Mouse (Mus musculus) adrenal gland, postnatal 25 days (tissue): ENCODE results near the gene Gfod2. TPM values are rescaled to one million over a fixed set of nuclear protein-coding genes. Genes with fewer than 3 reads are reported as not detected.

ENCODE experiments used
- total RNA-seq: library from RNA; stranded (reverse); gene quantifications from 2 replicates; pipeline ENCODE4 v1.2.3, GENCODE M21; 2021

The Gfod2 gene
- total RNA-seq, 1 experiment from 2014 or later = 9.3 TPM

Other genes with a start within 250 kb of the Gfod2 start
- gene Hsd11b2, start 239.9 kb downstream of the Gfod2 start, total RNA-seq = 0.15 TPM in 1 of 2 replicates, not detected in the other
- gene Atp6v0d1, start 192.6 kb downstream of the Gfod2 start, total RNA-seq = 108 and 110 TPM in 2 replicates
- 27.7 and 33.5 TPM in 2 replicates for gene Ripor1, start 153.4 kb downstream of the Gfod2 start, total RNA-seq
- 61.5 and 74.2 TPM in 2 replicates for gene Ctcf, start 122.1 kb downstream of the Gfod2 start, total RNA-seq
- 1.2 TPM in 1 of 2 replicates, not detected in the other for gene Agrp, start 121.3 kb downstream of the Gfod2 start, total RNA-seq
- 1.4 and 2.4 TPM in 2 replicates for gene Carmil2, start 72.4 kb downstream of the Gfod2 start, total RNA-seq
- 20.9 and 26.3 TPM in 2 replicates for gene Acd, start 57.6 kb downstream of the Gfod2 start, total RNA-seq
- gene Pard6a, start 57.5 kb downstream of the Gfod2 start, total RNA-seq = 10.1 and 10.4 TPM in 2 replicates
- not detected in 2 replicates for gene 4933405L10Rik, start 51.0 kb downstream of the Gfod2 start, total RNA-seq
- 4.0 and 7.7 TPM in 2 replicates for gene Enkd1, start 50.5 kb downstream of the Gfod2 start, total RNA-seq
- gene Ranbp10, start 68.7 kb upstream of the Gfod2 start, total RNA-seq = 25.4 and 29.5 TPM in 2 replicates
- gene Tsnaxip1, start 69.1 kb upstream of the Gfod2 start, total RNA-seq = not detected in 2 replicates
- 7.5 and 9.2 TPM in 2 replicates for gene Cenpt, start 94.6 kb upstream of the Gfod2 start, total RNA-seq
- 38.0 and 40.1 TPM in 2 replicates for gene Thap11, start 96.5 kb upstream of the Gfod2 start, total RNA-seq
- 36.3 and 56.0 TPM in 2 replicates for gene Nutf2, start 101.9 kb upstream of the Gfod2 start, total RNA-seq
- 33.5 and 38.6 TPM in 2 replicates for gene Edc4, start 122.2 kb upstream of the Gfod2 start, total RNA-seq
- 1.9 TPM in 1 of 2 replicates, not detected in the other for gene Nrn1l, start 134.9 kb upstream of the Gfod2 start, total RNA-seq
- gene Pskh1, start 141.8 kb upstream of the Gfod2 start, total RNA-seq = 32.3 and 38.1 TPM in 2 replicates
- 0.91 TPM in 1 of 2 replicates, not detected in the other for gene Ctrl, start 175.2 kb upstream of the Gfod2 start, total RNA-seq
- gene Psmb10, start 179.8 kb upstream of the Gfod2 start, total RNA-seq = 70.6 and 74.9 TPM in 2 replicates
- gene Lcat, start 184.7 kb upstream of the Gfod2 start, total RNA-seq = 1.9 and 7.7 TPM in 2 replicates
- gene Slc12a4, start 207.4 kb upstream of the Gfod2 start, total RNA-seq = 40.6 and 43.5 TPM in 2 replicates
- gene Dpep3, start 220.8 kb upstream of the Gfod2 start, total RNA-seq = not detected in 2 replicates
- 12.5 and 16.8 TPM in 2 replicates for gene Dus2, start 232.7 kb upstream of the Gfod2 start, total RNA-seq
- not detected in 2 replicates for gene Dpep2nb, start 247.3 kb upstream of the Gfod2 start, total RNA-seq